Mouse (Mus musculus) brain, embryonic 14.5 days (tissue): Measurements from ENCODE around the gene Use1. TPM values are rescaled to one million over a fixed set of nuclear protein-coding genes. Genes with fewer than 3 reads are reported as not detected.

Experiments used
- DNase-seq: peaks from one replicate; pipeline ENCODE4 v3.0.0-alpha.2; 2011; ENCODE audit warnings: low read depth
- CTCF ChIP-seq: fragments of 200-500 bp; IDR thresholded peaks from 2 replicates; pipeline ENCODE4 v1.5.1; 2012; ENCODE audit warnings: inconsistent platforms, mild to moderate bottlenecking, moderate library complexity, borderline replicate concordance; ENCODE audit not compliant: insufficient read depth, insufficient read length; ENCODE audit errors: extremely low read depth
- POLR2A ChIP-seq: fragments of 200-500 bp; IDR thresholded peaks from 2 replicates; pipeline ENCODE4 v1.6.1; 2012; ENCODE audit warnings: mild to moderate bottlenecking, inconsistent platforms, borderline replicate concordance; ENCODE audit not compliant: poor library complexity, insufficient read depth, insufficient read length, severe bottlenecking; ENCODE audit errors: extremely low read depth
- polyA plus RNA-seq: library from polyadenylated mRNA; depleted of rRNA; stranded (reverse); fragments of >200 nt; gene quantifications from 2 replicates; pipeline ENCODE4 v1.2.3, GENCODE M21; 2012; rRNA removed

The Use1 gene
- polyA plus RNA-seq, 1 experiment, result 155 TPM

GRCm38 (mm10) chr8:71405401-71406098 lies 38.9 kb downstream of the Use1 start, which contains the start of gene Ankle1:
Ankle1 (plus strand) TSS chr8:71406010.
- DNase-seq, result peak; percentile 96
- TF ChIP-seq POLR2A, result 0 out of 2 replicates have a peak, but pooled peaks have one; percentile 13
- peak; percentile 71 for TF ChIP-seq CTCF

DNA sequence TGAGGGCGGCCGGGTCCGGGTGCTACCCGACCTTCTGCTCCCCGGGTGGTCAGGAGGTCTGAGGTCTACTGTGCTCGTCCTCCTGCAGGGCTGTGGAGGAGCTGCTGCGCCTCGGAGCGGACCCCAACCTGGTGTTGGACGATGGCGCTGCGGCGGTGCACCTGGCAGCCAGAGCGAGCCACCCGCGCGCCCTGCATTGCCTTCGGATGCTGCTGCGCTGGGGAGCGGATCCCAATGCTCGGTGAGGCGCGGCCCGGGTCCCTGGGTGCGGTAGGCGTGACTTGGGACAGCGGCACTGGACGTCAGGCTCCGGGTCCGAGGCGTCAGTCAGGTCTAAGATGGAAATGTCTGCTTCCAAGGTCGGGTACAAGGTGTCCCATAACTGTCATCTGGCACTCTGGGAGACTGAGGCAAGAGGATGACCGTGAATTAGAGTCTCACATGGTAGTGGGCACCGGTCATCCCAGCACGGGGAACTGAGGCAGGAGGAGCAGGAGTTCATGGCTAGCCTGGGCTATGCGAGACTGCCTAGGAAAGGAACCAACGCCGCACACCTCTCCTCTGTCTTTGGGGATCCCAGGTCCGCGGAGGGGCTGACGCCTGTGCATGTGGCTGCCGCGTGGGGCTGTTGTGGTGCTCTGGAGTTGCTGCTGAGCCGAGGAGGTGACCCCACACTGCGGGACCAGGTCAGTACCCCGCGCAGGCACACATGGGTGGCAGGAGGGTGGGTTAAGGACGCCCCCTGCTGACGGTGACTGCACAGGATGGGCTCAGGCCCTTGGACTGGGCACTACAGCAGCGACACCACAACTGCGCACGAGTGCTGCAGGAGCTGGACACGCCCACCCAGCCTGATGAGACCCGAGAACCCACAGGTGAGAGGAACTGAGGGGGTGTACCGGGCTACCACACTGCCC lies 39.7 kb downstream of the Use1 start:
- TF ChIP-seq POLR2A, result no peak
- peak; percentile 69 for TF ChIP-seq CTCF
- peak; percentile 64 for DNase-seq

DNA sequence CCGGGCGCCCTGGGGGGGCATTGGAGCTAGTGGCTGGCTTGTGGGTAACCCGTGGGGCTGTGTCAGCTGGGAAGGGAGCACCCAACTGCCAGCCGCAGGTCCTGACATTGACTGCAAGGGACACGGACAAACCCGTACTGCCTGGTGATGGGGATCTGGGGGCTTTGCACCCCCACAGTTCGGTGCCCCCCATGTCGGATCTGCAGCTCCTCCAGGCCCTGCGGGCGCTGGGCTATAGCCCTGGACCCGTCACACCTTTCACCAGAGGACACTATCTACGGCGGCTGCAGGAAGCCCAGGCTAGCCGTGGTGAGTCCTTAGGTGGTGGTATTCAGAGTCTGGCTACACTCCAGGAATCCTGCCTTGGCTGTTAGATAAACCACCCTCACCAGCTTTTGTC lies 40.8 kb downstream of the Use1 start:
- TF ChIP-seq POLR2A (no peak), CTCF (no peak)

DNA sequence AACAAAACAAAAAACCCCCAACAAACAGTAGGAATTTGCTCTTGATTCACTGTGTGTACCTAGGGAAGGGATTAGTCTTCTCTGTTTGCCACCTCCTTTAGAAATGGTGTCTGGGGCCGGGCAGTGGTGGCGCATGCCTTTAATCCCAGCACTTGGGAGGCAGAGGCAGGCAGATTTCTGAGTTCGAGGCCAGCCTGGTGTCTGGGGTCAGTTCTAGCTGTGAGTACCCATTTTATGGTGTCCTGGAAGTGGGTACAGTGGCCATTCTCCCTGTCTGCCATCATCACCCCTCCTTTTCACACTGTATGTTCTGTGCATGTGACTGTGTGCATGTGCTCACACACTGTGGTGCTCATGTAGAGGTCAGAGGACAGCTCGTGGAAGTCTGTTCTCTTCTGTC lies 41.6 kb downstream of the Use1 start:
- no peak for DNase-seq
- TF ChIP-seq CTCF (no peak), POLR2A (no peak)

More for the DNA sequence above, 40.8 kb downstream of the Use1 start:
- DNase-seq, result no peak

DNA sequence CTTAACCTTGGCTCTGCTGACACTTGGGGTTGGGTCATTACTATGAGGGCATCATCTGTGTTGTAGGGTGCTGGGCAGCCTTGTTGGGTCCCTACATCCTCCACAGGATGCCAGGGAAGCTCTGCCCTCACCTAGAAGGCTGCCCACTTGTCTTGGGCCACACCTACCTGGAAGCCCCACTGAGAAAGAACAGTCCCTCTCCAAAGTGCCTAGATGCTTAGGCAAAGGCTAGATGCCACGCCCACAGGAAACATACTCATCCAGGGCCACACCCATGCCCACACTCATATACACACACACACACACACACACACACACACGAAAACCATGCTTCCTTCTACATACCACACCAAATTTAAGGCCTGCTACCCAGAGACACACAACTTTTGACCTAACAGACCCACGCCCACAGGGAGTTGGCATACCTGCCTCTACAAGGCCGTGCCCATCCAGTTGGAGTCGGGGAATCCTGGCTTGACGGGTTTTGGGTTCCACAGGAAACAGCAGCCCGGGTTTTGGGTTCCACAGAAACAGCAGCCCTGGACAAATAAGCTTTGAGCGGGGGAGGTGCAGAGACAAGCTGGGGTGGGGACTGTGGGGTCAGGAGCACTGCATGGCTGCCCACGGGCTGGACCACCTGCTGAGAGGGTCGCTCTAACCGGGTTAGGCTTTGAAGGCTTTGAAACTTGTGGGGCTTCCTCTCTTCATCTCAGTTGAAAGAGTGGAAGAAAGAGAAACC lies 45.1 kb downstream of the Use1 start:
- no peak for DNase-seq
- TF ChIP-seq CTCF (no peak), POLR2A (no peak)

Other genes starting within 250 kb of the Use1 start
- 30.8 and 51.9 TPM in 2 replicates for gene Myo9b, start 94.1 kb upstream of the Use1 start, polyA plus RNA-seq
- gene Haus8, start 93.9 kb upstream of the Use1 start, polyA plus RNA-seq, result 25.9 and 28.2 TPM in 2 replicates
- gene Ocel1, start 4.5 kb downstream of the Use1 start, polyA plus RNA-seq, result 5.4 and 6.0 TPM in 2 replicates
- 59.4 and 61.5 TPM in 2 replicates for gene Nr2f6, start 15.1 kb downstream of the Use1 start, polyA plus RNA-seq
- gene Ushbp1, start 29.0 kb downstream of the Use1 start, polyA plus RNA-seq, result 8.7 and 9.4 TPM in 2 replicates
- gene Babam1, start 30.0 kb downstream of the Use1 start, polyA plus RNA-seq, result 115 and 119 TPM in 2 replicates
- 12.1 and 29.4 TPM in 2 replicates for gene Ankle1, start 39.2 kb downstream of the Use1 start, polyA plus RNA-seq
- 163 and 168 TPM in 2 replicates for gene Abhd8, start 96.8 kb downstream of the Use1 start, polyA plus RNA-seq
- 94.8 and 124 TPM in 2 replicates for gene Mrpl34, start 98.1 kb downstream of the Use1 start, polyA plus RNA-seq
- gene Dda1, start 102.4 kb downstream of the Use1 start, polyA plus RNA-seq, result 206 and 229 TPM in 2 replicates
- 124 and 153 TPM in 2 replicates for gene Ano8, start 119.1 kb downstream of the Use1 start, polyA plus RNA-seq
- gene Gtpbp3, start 121.3 kb downstream of the Use1 start, polyA plus RNA-seq, result 25.5 and 34.2 TPM in 2 replicates
- 10.1 and 13.0 TPM in 2 replicates for gene Plvap, start 144.9 kb downstream of the Use1 start, polyA plus RNA-seq
- gene Ccdc194, start 158.9 kb downstream of the Use1 start, polyA plus RNA-seq, result 0.11 and 0.56 TPM in 2 replicates
- 11.4 and 18.1 TPM in 2 replicates for gene Bst2, start 170.6 kb downstream of the Use1 start, polyA plus RNA-seq
- 74.0 and 112 TPM in 2 replicates for gene Mvb12a, start 176.1 kb downstream of the Use1 start, polyA plus RNA-seq
- gene Tmem221, start 192.0 kb downstream of the Use1 start, polyA plus RNA-seq, result 0.07 and 0.16 TPM in 2 replicates
- not detected in 2 replicates for gene Nxnl1, start 199.8 kb downstream of the Use1 start, polyA plus RNA-seq
- gene Slc27a1, start 202.0 kb downstream of the Use1 start, polyA plus RNA-seq, result 130 and 165 TPM in 2 replicates
- gene Pgls, start 225.3 kb downstream of the Use1 start, polyA plus RNA-seq, result 113 and 128 TPM in 2 replicates
- 7.7 and 8.7 TPM in 2 replicates for gene Fam129c, start 230.8 kb downstream of the Use1 start, polyA plus RNA-seq
- 128 and 150 TPM in 2 replicates for gene Colgalt1, start 244.2 kb downstream of the Use1 start, polyA plus RNA-seq